Mouse (Mus musculus) erythroblast, embryonic 14.5 days (primary cell): ENCODE data around the gene Trnau1ap.

Experiments used
- GATA1 ChIP-seq: IDR thresholded peaks from 2 replicates; pipeline ENCODE4 v1.6.1; 2012; ENCODE audit warnings: low read length, inconsistent platforms, mixed read lengths
- TAL1 ChIP-seq: IDR thresholded peaks from 3 replicates; pipeline ENCODE4 v1.6.1; 2012; ENCODE audit warnings: low read length, inconsistent platforms, mixed read lengths

DNA sequence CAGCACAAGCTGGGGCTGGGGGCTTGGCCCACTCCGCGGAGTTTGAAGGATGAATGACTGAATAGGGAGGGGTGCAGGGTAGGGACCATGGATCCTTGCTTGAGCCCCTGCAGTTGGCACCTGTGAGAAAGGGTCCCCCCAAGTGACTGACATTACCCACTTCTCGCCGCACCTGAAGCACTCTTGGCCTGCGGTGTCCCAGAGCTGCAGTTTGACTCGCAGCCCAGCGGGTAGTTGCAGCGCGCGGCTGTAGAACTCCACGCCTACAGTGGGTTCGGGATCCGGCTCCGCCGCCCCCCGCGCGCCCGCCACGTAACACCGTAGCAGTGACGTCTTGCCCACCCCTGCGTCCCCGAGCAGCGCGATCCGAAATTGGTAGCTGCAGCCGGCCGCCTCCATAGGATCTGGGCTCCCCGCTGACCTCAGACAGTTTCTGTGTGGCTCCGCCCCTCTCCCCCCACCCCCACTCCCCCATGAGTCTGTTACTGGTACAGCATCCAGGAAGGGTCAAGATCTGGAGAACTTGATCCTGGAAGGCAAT is 26.3 kb downstream of the Trnau1ap start, which contains the start of gene Rab42:
- TF ChIP-seq TAL1 (no peak), GATA1 (no peak)
